ENCODE assay signal across 9 mouse cellular contexts in genomic region chr1:87186261-87187036, GRCm38 (mm10). TPM values are rescaled to one million over a fixed set of nuclear protein-coding genes. Genes with fewer than 3 reads are reported as not detected.
A peak's percentile ranks its signal among the peaks of the same experiment; 100 is the strongest.
DNase-seq lines count a peak whose midpoint lies in the region; ATAC-seq lines count a peak whose summit lies in the region.
"Had no signal": no experiment of that assay in that cellular context is flagged by ENCODE, and none has a peak within 500 bp of the region (broad histone marks: within the 10 kb centered on the region; RNA-seq: fewer than 3 reads in every experiment).

No protein-coding gene starts in this region.

- WGBS in heart, embryonic 12.5 days, result 2% methylated on average over 53 of the region's 54 CpGs
- 3% methylated on average over 52 of the region's 54 CpGs for WGBS in forebrain, embryonic 15.5 days
- WGBS in liver, embryonic 16.5 days (ENCODE audit: insufficient replicate concordance), result 3% methylated on average over 54 of the region's 54 CpGs

- intact Hi-C loops in heart, postnatal 14 days (cut with DNase I), result loop anchor here (1.0 to 5.0 kb wide), 3 partner anchors 88 to 569 kb away; no protein-coding TSS in a partner anchor

- no peak for ATAC-seq in heart, embryonic 12.5 days (ENCODE audit: insufficient number of reproducible peaks, low FRiP score)
- ATAC-seq in forebrain, embryonic 15.5 days (replicated peaks), result peak; percentile 33
- ATAC-seq in liver, embryonic 16.5 days (ENCODE audit: low read depth), result no peak
- no peak; the same call in 1 of the 2 replicates for ATAC-seq in granulocyte monocyte progenitor cell, adult 5-6 weeks (replicated peaks; ENCODE audit: poor library complexity, severe bottlenecking)

- H3K27me3 ChIP-seq in heart, embryonic 12.5 days (replicated peaks), result peaks cover 92% of the 10 kb centered on the region
- H3K27me3 ChIP-seq in forebrain, embryonic 15.5 days, result peaks cover 23% of the 10 kb centered on the region
- H3K27me3 ChIP-seq in liver, embryonic 16.5 days (ENCODE audit: control insufficient read depth, insufficient read depth, low read depth, low read length), result peaks cover 47% of the 10 kb centered on the region

- H3K4me1 ChIP-seq in heart, embryonic 12.5 days (replicated peaks), result peaks cover 6% of the 10 kb centered on the region; the same call in 1 of the 2 replicates
- peaks cover 22% of the 10 kb centered on the region for H3K4me1 ChIP-seq in forebrain, embryonic 15.5 days
- no peaks in the 10 kb centered on the region; the same call in 1 of the 2 replicates for H3K4me1 ChIP-seq in liver, embryonic 16.5 days (ENCODE audit: control insufficient read depth, low read depth, low read length)

- no peaks in the 10 kb centered on the region for H3K36me3 ChIP-seq in heart, embryonic 12.5 days
- H3K36me3 ChIP-seq in forebrain, embryonic 15.5 days, result no peaks in the 10 kb centered on the region
- H3K36me3 ChIP-seq in liver, embryonic 16.5 days (ENCODE audit: control insufficient read depth, insufficient read depth), result no peaks in the 10 kb centered on the region

- peak overlapping the region; percentile 57 for H3K9ac ChIP-seq in heart, embryonic 12.5 days
- H3K9ac ChIP-seq in forebrain, embryonic 15.5 days (replicated peaks), result peak overlapping the region; percentile 54
- H3K9ac ChIP-seq in liver, embryonic 16.5 days (ENCODE audit: low read depth, low read length), result peak overlapping the region; percentile 40; the same call in 1 of the 2 replicates

- no peaks in the 10 kb centered on the region for H3K9me3 ChIP-seq in heart, embryonic 12.5 days (replicated peaks)
- H3K9me3 ChIP-seq in forebrain, embryonic 15.5 days, result no peaks in the 10 kb centered on the region
- no peaks in the 10 kb centered on the region for H3K9me3 ChIP-seq in liver, embryonic 16.5 days (replicated peaks; ENCODE audit: control insufficient read depth, low read length)

- no peak overlapping the region for H3K27ac ChIP-seq in heart, embryonic 12.5 days (ENCODE audit: poor library complexity, severe bottlenecking)
- H3K27ac ChIP-seq in forebrain, embryonic 15.5 days (replicated peaks), result no peak overlapping the region
- no peak overlapping the region for H3K27ac ChIP-seq in liver, embryonic 16.5 days (ENCODE audit: low read length)

- peak overlapping the region; percentile 50 for H3K4me3 ChIP-seq in heart, embryonic 12.5 days
- peak overlapping the region; percentile 51 for H3K4me3 ChIP-seq in forebrain, embryonic 15.5 days
- H3K4me3 ChIP-seq in liver, embryonic 16.5 days (ENCODE audit: low read depth, low read length), result peak overlapping the region; percentile 52

- H3K4me2 ChIP-seq in heart, embryonic 12.5 days, result peak overlapping the region; percentile 78
- peak overlapping the region; percentile 90 for H3K4me2 ChIP-seq in forebrain, embryonic 15.5 days (replicated peaks)
- H3K4me2 ChIP-seq in liver, embryonic 16.5 days (ENCODE audit: low read depth, low read length), result peak overlapping the region; percentile 64

- no peak for DNase-seq in heart, postnatal 14 days
- DNase-seq in R1 (ENCODE audit: low read depth, low spot score) (peak; percentile 47), MN1 (ENCODE audit: low spot score) (no peak)
- no peak for DNase-seq in left cerebral cortex, adult 8-10 months (ENCODE audit: low spot score in 2 of 2)

RNA-seq across cellular contexts. Expression of gene Prss56, which starts 3.3 kb away (rescaled TPM):
- polyA plus RNA-seq in heart, embryonic 12.5 days (2016; fragmentation: Nextera tagmentation; extraction: Ambion mirVana), result not detected in 2 replicates
- not detected for total RNA-seq in heart, postnatal 14 days (2021)
- polyA plus RNA-seq in forebrain, embryonic 15.5 days (2015; fragmentation: Nextera tagmentation; extraction: Ambion mirVana), result 0.92 and 1.2 TPM in 2 replicates
- polyA plus RNA-seq in liver, embryonic 16.5 days (2015; fragmentation: Nextera tagmentation; extraction: Ambion mirVana), result not detected in 2 replicates
- total RNA-seq in left cerebral cortex, adult 8-10 months (2022), result 1 to 10 TPM; 1.8 to 4.2 (median 2.8) TPM
- not detected in 2 replicates for total RNA-seq in granulocyte monocyte progenitor cell, adult 5-6 weeks (2014; fragmentation: Nextera tagmentation)
- not detected in 2 replicates for total RNA-seq in granulocyte monocyte progenitor cell, adult 5-6 weeks (2017)
- total RNA-seq: neutrophil, adult 5-6 weeks had no signal

RNA-seq across cellular contexts. Expression of gene Chrnd, which starts 4.0 kb away (rescaled TPM):
- polyA plus RNA-seq in heart, embryonic 12.5 days (2016; fragmentation: Nextera tagmentation; extraction: Ambion mirVana), result 0.08 TPM in 1 of 2 replicates, not detected in the other
- total RNA-seq in heart, postnatal 14 days (2021), result not detected
- not detected in 2 replicates for polyA plus RNA-seq in forebrain, embryonic 15.5 days (2015; fragmentation: Nextera tagmentation; extraction: Ambion mirVana)
- polyA plus RNA-seq in liver, embryonic 16.5 days (2015; fragmentation: Nextera tagmentation; extraction: Ambion mirVana), result 0.07 and 0.39 TPM in 2 replicates
- total RNA-seq in left cerebral cortex, adult 8-10 months (2022), result not detected
- not detected in 2 replicates for total RNA-seq in granulocyte monocyte progenitor cell, adult 5-6 weeks (2014; fragmentation: Nextera tagmentation)
- total RNA-seq in granulocyte monocyte progenitor cell, adult 5-6 weeks (2017), result not detected in 2 replicates
- total RNA-seq: neutrophil, adult 5-6 weeks had no signal

RNA-seq across cellular contexts. Expression of gene Chrng, which starts 18.0 kb away (rescaled TPM):
- polyA plus RNA-seq in heart, embryonic 12.5 days (2016; fragmentation: Nextera tagmentation; extraction: Ambion mirVana), result 0.73 and 1.8 TPM in 2 replicates
- not detected for total RNA-seq in heart, postnatal 14 days (2021)
- not detected in 2 replicates for polyA plus RNA-seq in forebrain, embryonic 15.5 days (2015; fragmentation: Nextera tagmentation; extraction: Ambion mirVana)
- polyA plus RNA-seq in liver, embryonic 16.5 days (2015; fragmentation: Nextera tagmentation; extraction: Ambion mirVana), result 0.18 and 0.99 TPM in 2 replicates
- not detected for total RNA-seq in left cerebral cortex, adult 8-10 months (2022)
- total RNA-seq in granulocyte monocyte progenitor cell, adult 5-6 weeks (2014; fragmentation: Nextera tagmentation), result not detected in 2 replicates
- total RNA-seq in granulocyte monocyte progenitor cell, adult 5-6 weeks (2017), result 0.05 TPM in 1 of 2 replicates, not detected in the other
- total RNA-seq: neutrophil, adult 5-6 weeks had no signal

RNA-seq across cellular contexts. Expression of gene Eif4e2, which starts 27.3 kb away (rescaled TPM):
- polyA plus RNA-seq in heart, embryonic 12.5 days (2016; fragmentation: Nextera tagmentation; extraction: Ambion mirVana), result 141 and 145 TPM in 2 replicates
- total RNA-seq in heart, postnatal 14 days (2021), result 10 to 100 TPM; 53.8 to 57.2 TPM
- polyA plus RNA-seq in forebrain, embryonic 15.5 days (2015; fragmentation: Nextera tagmentation; extraction: Ambion mirVana), result 93.5 and 98.5 TPM in 2 replicates
- 64.2 and 68.8 TPM in 2 replicates for polyA plus RNA-seq in liver, embryonic 16.5 days (2015; fragmentation: Nextera tagmentation; extraction: Ambion mirVana)
- 10 to 100 TPM; 57.6 to 68.2 (median 58.9) TPM for total RNA-seq in left cerebral cortex, adult 8-10 months (2022)
- 82.9 and 93.1 TPM in 2 replicates for total RNA-seq in granulocyte monocyte progenitor cell, adult 5-6 weeks (2014; fragmentation: Nextera tagmentation)
- total RNA-seq in granulocyte monocyte progenitor cell, adult 5-6 weeks (2017), result 137 and 140 TPM in 2 replicates

RNA-seq across cellular contexts. Expression of gene Ecel1, which starts 30.1 kb away (rescaled TPM):
- 0.22 and 0.50 TPM in 2 replicates for polyA plus RNA-seq in heart, embryonic 12.5 days (2016; fragmentation: Nextera tagmentation; extraction: Ambion mirVana)
- not detected for total RNA-seq in heart, postnatal 14 days (2021)
- 19.4 and 21.1 TPM in 2 replicates for polyA plus RNA-seq in forebrain, embryonic 15.5 days (2015; fragmentation: Nextera tagmentation; extraction: Ambion mirVana)
- 0.04 TPM in 1 of 2 replicates, not detected in the other for polyA plus RNA-seq in liver, embryonic 16.5 days (2015; fragmentation: Nextera tagmentation; extraction: Ambion mirVana)
- total RNA-seq in left cerebral cortex, adult 8-10 months (2022), result 10 to 100 TPM; 15.6 to 23.3 (median 17.4) TPM
- total RNA-seq in granulocyte monocyte progenitor cell, adult 5-6 weeks (2014; fragmentation: Nextera tagmentation), result not detected in 2 replicates
- total RNA-seq in granulocyte monocyte progenitor cell, adult 5-6 weeks (2017), result not detected in 2 replicates
- total RNA-seq: neutrophil, adult 5-6 weeks had no signal
